Comparison of ENCODE assay signal across 9 mouse cellular contexts in the genomic region with DNA sequence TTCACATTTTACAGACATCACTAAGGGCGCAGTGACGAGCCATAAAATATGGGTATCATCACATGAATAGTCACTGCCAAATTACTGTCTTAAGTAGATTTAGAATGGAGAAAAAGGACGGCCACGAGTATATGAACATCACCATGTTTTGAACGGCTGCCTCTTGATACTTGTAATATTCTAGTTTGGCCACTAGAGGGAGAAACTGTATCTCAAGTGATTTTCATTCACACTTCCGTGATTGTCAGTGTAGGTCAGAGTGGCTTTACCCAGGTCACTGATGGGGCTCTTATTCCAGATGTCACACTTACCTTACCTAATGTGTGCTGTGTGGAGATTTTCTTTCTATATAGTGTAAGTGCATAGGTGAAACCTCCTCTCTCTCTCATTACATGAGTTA. TPM values are rescaled to one million over a fixed set of nuclear protein-coding genes. Genes with fewer than 3 reads are reported as not detected.
DNase-seq lines count a peak whose midpoint lies in the region; ATAC-seq lines count a peak whose summit lies in the region.
"Had no signal": no experiment of that assay in that cellular context is flagged by ENCODE, and none has a peak within 500 bp of the region (broad histone marks: within the 10 kb centered on the region; RNA-seq: fewer than 3 reads in every experiment).

No protein-coding gene starts in this region.

- H3K36me3 ChIP-seq in midbrain, embryonic 14.5 days (ENCODE audit: control insufficient read depth, insufficient read depth, low read length) = no peaks in the 10 kb centered on the region; the same call in 1 of the 2 replicates
- no peaks in the 10 kb centered on the region for H3K36me3 ChIP-seq in midbrain, embryonic 10.5 days
- H3K36me3 ChIP-seq in embryonic facial prominence, embryonic 14.5 days (ENCODE audit: control insufficient read depth, insufficient read depth, low read length) = no peaks in the 10 kb centered on the region
- H3K36me3 ChIP-seq: limb, embryonic 15.5 days had no signal

- 0 out of 2 replicates have a peak, but pooled peaks cover 5% of the 10 kb centered on the region for H3K4me1 ChIP-seq in midbrain, embryonic 14.5 days (ENCODE audit: control insufficient read depth, insufficient read depth, low read length)
- H3K4me1 ChIP-seq in midbrain, embryonic 10.5 days = peaks cover 11% of the 10 kb centered on the region
- no peaks in the 10 kb centered on the region for H3K4me1 ChIP-seq in embryonic facial prominence, embryonic 14.5 days (ENCODE audit: control insufficient read depth, insufficient read depth, low read length)

- H3K9me3 ChIP-seq in midbrain, embryonic 14.5 days (ENCODE audit: control insufficient read depth, low read length) = no peaks in the 10 kb centered on the region
- H3K9me3 ChIP-seq in midbrain, embryonic 10.5 days (replicated peaks) = no peaks in the 10 kb centered on the region
- H3K9me3 ChIP-seq in embryonic facial prominence, embryonic 14.5 days (ENCODE audit: control insufficient read depth, low read length) = no peaks in the 10 kb centered on the region
- H3K9me3 ChIP-seq: limb, embryonic 15.5 days had no signal

- 8% methylated on average over 6 of the region's 6 CpGs for WGBS in midbrain, embryonic 14.5 days
- WGBS in midbrain, embryonic 10.5 days = 12% methylated on average over 6 of the region's 6 CpGs
- 11% methylated on average over 6 of the region's 6 CpGs for WGBS in embryonic facial prominence, embryonic 14.5 days

- intact Hi-C loops in heart, postnatal 14 days (cut with DNase I) = loop anchor here (5.0 kb wide), 1 partner anchor 252 kb away; no protein-coding TSS in a partner anchor

- ATAC-seq in midbrain, embryonic 14.5 days (ENCODE audit: low FRiP score, low TSS enrichment) = no peak
- ATAC-seq in embryonic facial prominence, embryonic 14.5 days (ENCODE audit: low read depth) = no peak

- H3K9ac ChIP-seq in midbrain, embryonic 14.5 days (replicated peaks; ENCODE audit: low read length) = no peak overlapping the region
- H3K9ac ChIP-seq in embryonic facial prominence, embryonic 14.5 days (ENCODE audit: low read depth, low read length) = no peak overlapping the region
- H3K9ac ChIP-seq: limb, embryonic 15.5 days had no signal

- no peaks in the 10 kb centered on the region for H3K27me3 ChIP-seq in midbrain, embryonic 14.5 days (ENCODE audit: control insufficient read depth, insufficient read depth, low read length)
- peaks cover 32% of the 10 kb centered on the region for H3K27me3 ChIP-seq in midbrain, embryonic 10.5 days (ENCODE audit: low read depth, poor library complexity, severe bottlenecking)
- peaks cover 5% of the 10 kb centered on the region; the same call in 1 of the 2 replicates for H3K27me3 ChIP-seq in embryonic facial prominence, embryonic 14.5 days (replicated peaks; ENCODE audit: control insufficient read depth, insufficient read depth, low read length)
- H3K27me3 ChIP-seq: limb, embryonic 15.5 days had no signal

- peak; percentile 16 to 64 for DNase-seq in heart, adult 18-20 months
- no peak for DNase-seq in heart, postnatal 14 days
- peak; percentile 83 for DNase-seq in midbrain, embryonic 14.5 days
- DNase-seq in midbrain, embryonic 10.5 days (ENCODE audit: low spot score) = no peak
- peak; percentile 61 for DNase-seq in embryonic facial prominence, embryonic 14.5 days (ENCODE audit: low spot score)
- DNase-seq in skeletal muscle tissue, adult 2 months (ENCODE audit: low read depth, low spot score) = peak; percentile 40
- no peak for DNase-seq in right cerebral cortex, postnatal 14 days
- no peak for DNase-seq in neural tube, embryonic 10.5 days (ENCODE audit: extremely low spot score, low spot score)

- H3K27ac ChIP-seq in midbrain, embryonic 14.5 days (replicated peaks; ENCODE audit: low read depth, low read length) = no peak overlapping the region
- H3K27ac ChIP-seq in midbrain, embryonic 10.5 days (replicated peaks) = no peak overlapping the region
- no peak overlapping the region for H3K27ac ChIP-seq in embryonic facial prominence, embryonic 14.5 days (replicated peaks; ENCODE audit: low read depth, low read length)
- H3K27ac ChIP-seq: limb, embryonic 15.5 days had no signal

- no peak overlapping the region for H3K4me3 ChIP-seq in midbrain, embryonic 14.5 days (replicated peaks; ENCODE audit: low read depth, low read length)
- no peak overlapping the region for H3K4me3 ChIP-seq in midbrain, embryonic 10.5 days
- H3K4me3 ChIP-seq in embryonic facial prominence, embryonic 14.5 days (ENCODE audit: low read depth, low read length) = no peak overlapping the region
- H3K4me3 ChIP-seq: limb, embryonic 15.5 days had no signal

- no peak overlapping the region for H3K4me2 ChIP-seq in midbrain, embryonic 14.5 days (ENCODE audit: low read length)
- no peak overlapping the region for H3K4me2 ChIP-seq in embryonic facial prominence, embryonic 14.5 days (ENCODE audit: low read depth, low read length)
- H3K4me2 ChIP-seq: limb, embryonic 15.5 days had no signal

RNA-seq across cellular contexts. Expression of gene Cyp2u1, which starts 3.1 kb away (rescaled TPM):
- total RNA-seq in heart, adult 18-20 months (2021) = 10 to 100 TPM; 31.5 to 32.9 TPM
- total RNA-seq in heart, postnatal 14 days (2021) = 10 to 100 TPM; 27.8 to 30.0 TPM
- polyA plus RNA-seq in midbrain, embryonic 14.5 days (2014; fragmentation: Nextera tagmentation; extraction: Ambion mirVana) = 6.4 and 6.7 TPM in 2 replicates
- polyA plus RNA-seq in midbrain, embryonic 10.5 days (2016; fragmentation: Nextera tagmentation; extraction: Ambion mirVana) = 1.2 and 1.8 TPM in 2 replicates
- polyA plus RNA-seq in embryonic facial prominence, embryonic 14.5 days (2014; fragmentation: Nextera tagmentation; extraction: Ambion mirVana) = 2.0 and 2.4 TPM in 2 replicates

RNA-seq across cellular contexts. Expression of gene Hadh, which starts 28.0 kb away (rescaled TPM):
- 100 to 1,000 TPM; 762 to 848 TPM for total RNA-seq in heart, adult 18-20 months (2021)
- 100 to 1,000 TPM; 631 to 633 TPM for total RNA-seq in heart, postnatal 14 days (2021)
- polyA plus RNA-seq in midbrain, embryonic 14.5 days (2014; fragmentation: Nextera tagmentation; extraction: Ambion mirVana) = 20.8 and 26.5 TPM in 2 replicates
- 78.5 and 79.3 TPM in 2 replicates for polyA plus RNA-seq in midbrain, embryonic 10.5 days (2016; fragmentation: Nextera tagmentation; extraction: Ambion mirVana)
- polyA plus RNA-seq in embryonic facial prominence, embryonic 14.5 days (2014; fragmentation: Nextera tagmentation; extraction: Ambion mirVana) = 110 and 112 TPM in 2 replicates

Comparison
In these comparisons a context has a peak if more than half of its experiments do, and no peak if none do; other contexts are left out.
1. DNase-seq: peak in heart, adult 18-20 months (2 of 2), midbrain, embryonic 14.5 days (single experiment), embryonic facial prominence, embryonic 14.5 days (single experiment) and skeletal muscle tissue, adult 2 months (single experiment); none in heart, postnatal 14 days (0 of 2), midbrain, embryonic 10.5 days (single experiment), right cerebral cortex, postnatal 14 days (single experiment) and neural tube, embryonic 10.5 days (single experiment).